Mouse (Mus musculus) kidney, adult 2 months (tissue): ENCODE results near the gene Pcsk5.

Experiments used
- CTCF ChIP-seq: fragments of 200-500 bp; conservative IDR thresholded peaks from 2 replicates; pipeline ENCODE4 v1.5.1; 2011; ENCODE audit warnings: low read depth, mild to moderate bottlenecking, control low read depth, low read length, moderate library complexity, mixed read lengths; ENCODE audit not compliant: insufficient read depth, insufficient read length
- POLR2A ChIP-seq: fragments of 200-500 bp; IDR thresholded peaks from one replicate; pipeline ENCODE4 v1.6.1; 2011; ENCODE audit warnings: low read depth, low read length, control low read depth

GRCm38 (mm10) chr19:17800798-17801197 is 36.6 kb downstream of the Pcsk5 start:
- no peak for TF ChIP-seq POLR2A
- TF ChIP-seq CTCF: no peak
